Mouse (Mus musculus) left cerebral cortex, adult 11 months (tissue): Measurements from ENCODE around the gene Pou3f1.

ENCODE experiments used
- DNase-seq: peaks from one replicate; pipeline ENCODE4 v3.0.0; 2022; ENCODE audit warnings: low spot score

The Pou3f1 gene

DNA sequence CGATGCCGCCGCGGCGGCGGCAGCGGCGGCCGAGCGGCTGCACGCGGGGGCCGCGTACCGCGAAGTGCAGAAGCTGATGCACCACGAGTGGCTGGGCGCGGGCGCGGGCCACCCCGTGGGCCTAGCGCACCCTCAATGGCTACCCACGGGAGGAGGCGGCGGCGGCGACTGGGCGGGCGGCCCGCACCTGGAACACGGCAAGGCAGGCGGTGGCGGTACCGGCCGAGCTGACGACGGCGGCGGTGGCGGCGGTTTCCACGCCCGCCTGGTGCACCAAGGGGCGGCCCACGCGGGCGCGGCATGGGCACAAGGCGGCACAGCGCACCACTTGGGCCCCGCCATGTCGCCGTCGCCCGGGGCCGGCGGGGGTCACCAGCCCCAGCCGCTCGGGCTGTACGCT is 1.2 kb downstream of the Pou3f1 start:
- no peak for DNase-seq

DNA sequence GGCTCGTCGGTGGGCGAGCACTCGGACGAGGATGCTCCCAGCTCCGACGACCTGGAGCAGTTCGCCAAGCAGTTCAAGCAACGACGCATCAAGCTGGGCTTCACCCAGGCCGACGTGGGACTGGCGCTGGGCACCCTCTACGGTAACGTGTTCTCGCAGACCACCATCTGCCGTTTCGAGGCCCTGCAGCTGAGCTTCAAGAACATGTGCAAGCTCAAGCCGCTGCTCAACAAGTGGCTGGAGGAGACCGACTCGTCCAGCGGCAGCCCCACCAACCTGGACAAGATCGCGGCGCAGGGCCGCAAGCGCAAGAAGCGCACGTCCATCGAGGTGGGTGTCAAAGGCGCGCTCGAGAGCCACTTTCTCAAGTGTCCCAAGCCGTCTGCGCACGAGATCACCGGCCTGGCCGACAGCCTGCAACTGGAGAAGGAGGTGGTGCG is 1.8 kb downstream of the Pou3f1 start:
- no peak for DNase-seq

DNA sequence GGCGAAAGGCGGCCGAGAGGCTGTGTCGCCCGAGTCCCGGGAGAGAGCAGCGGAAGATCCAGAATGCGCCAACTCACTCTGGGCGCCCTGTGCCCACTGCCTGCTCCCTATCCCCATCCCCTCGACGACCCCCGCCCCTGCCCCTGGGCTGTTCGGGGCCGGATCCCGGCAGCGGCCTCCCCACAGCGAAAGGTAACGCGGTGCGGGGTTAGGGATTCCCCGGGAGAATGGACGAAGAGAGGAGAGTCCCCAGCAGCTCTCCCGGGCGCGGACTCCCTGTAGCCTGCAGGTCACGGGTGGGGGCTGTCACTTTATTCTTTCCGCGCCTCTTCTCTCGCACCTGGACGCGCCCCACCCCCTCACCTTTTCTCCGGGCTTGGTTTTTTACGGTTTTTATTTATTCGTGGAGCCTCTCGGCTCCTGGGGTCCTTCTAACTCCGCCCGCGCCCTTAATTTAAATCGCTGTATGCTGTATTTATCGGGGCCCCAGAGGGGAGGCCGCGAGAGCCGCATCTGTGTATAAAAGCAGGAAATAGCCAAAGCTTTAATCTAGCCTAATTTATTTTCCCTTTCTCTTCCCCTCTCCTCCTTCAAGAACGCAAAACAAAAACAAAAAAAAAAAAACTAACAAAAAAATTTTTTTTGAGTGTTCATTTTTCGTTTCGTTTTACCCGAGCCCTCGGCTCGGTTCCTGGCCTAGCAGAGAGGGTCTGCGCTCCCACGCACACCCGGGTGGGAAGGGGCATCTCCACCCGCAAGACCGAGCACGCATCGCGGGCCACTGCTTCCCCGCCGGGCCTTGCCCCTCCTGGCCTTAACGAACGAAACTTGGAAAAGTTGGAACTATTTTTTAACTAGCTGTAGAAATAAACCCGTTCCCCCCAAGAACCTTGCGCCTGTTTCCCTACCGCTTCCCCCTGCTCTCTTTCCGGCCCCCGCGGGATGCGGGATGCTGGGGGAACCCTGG is 2.9 kb downstream of the Pou3f1 start:
- no peak for DNase-seq

DNA sequence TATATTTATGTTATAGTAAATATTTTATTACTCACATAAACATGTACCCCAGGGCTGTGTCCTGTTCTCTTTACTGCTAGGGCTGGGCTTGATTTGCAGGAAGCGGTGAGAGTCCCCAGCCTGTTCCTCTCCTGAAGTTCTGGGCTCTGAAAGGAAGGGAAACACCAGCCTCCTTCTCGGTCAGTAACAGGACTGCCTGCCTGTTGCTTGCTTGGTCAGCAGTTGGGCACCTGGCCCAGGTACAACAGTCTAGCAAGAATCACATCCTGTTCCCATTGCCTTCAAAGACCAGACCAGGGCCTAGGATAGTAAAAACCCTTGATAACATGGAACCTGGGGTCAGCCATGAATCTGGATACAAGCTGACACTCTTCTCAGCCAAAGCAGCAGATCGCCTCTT is 4.0 kb downstream of the Pou3f1 start:
- no peak for DNase-seq

DNA sequence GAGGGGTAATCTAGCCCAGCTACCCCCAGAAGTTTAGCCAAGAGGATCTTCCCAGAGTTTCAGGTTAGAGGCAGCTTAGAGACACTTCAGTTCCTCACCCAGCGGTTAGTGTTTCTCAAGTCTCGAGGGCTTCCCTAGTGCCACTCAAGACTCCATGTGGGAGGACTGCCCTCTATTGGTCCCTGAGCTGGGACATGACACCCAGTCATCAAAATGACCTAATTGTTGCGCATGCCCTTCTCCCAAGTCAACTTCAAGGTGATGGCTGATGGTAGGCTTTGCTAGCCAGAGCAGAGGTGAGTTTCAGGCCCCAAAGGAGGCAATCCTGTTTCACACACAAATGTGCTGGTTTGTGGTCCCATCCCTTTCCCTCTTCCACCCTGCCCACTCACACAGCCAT is 6.4 kb downstream of the Pou3f1 start:
- no peak for DNase-seq

DNA sequence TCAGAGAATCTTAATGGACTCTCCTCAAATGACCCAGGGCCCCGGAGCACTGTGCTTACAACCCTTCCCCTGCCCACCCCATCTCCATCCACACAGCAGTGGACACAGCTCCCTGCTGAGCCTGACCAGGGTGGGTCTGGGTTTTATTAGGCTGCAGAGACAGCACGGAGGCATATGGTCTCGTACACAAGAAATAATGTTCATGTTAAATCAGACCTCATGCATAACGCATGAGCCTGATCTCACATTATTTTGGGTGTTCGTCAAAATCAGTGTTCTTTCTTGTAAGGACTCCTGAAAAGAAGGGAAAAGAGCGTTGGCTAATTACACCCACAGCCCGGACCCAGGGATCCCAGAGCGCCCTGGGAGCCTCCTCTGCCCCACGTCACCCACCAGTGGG is 7.6 kb downstream of the Pou3f1 start:
- no peak for DNase-seq

DNA sequence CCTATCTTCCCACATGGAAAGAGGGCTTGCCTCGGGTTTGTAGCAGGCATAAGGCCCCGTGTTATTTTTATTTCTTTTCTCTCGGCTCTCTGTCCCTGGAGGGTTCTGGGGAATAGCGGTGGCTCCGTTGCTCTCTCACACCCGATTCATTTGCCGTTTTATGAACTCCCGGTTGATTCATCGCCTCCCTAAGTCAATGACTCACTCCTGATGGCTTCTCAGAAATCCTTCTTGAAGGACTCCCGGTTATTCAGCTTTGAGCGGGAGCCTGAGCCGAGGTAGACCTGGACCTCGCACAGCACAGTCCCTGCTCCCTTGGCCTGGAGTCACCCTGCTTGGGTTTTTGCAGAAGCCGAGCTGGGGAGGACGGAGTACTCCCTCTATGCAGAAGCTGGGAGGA is 8.0 kb downstream of the Pou3f1 start:
- no peak for DNase-seq

DNA sequence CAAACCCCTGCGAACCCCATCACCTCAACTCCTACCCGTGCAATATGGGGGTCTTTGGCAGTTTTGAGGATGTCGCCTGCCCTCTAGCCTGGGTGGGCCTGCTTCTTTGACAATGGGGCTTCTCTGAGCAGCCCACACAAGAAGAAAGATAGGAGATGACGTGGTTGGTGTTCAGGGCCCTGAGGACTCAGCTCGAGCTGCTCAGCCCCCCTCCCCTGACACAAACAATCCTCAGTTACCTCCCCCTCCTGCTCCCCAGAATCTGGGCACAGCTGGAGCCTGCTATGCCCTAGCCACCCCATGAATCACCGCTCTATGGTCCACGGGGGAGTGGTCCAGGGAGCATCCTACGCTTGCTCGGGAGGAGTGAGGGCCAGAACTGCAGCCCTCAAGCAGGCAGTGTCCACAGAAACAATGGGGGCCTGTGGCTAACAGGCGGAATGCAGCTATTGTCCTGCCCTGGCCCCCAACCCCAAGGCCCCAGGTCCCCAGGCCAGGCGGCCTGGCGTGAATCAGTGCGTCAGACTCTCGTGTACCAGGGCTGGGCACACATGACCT is 10.9 kb downstream of the Pou3f1 start:
- DNase-seq: no peak

DNA sequence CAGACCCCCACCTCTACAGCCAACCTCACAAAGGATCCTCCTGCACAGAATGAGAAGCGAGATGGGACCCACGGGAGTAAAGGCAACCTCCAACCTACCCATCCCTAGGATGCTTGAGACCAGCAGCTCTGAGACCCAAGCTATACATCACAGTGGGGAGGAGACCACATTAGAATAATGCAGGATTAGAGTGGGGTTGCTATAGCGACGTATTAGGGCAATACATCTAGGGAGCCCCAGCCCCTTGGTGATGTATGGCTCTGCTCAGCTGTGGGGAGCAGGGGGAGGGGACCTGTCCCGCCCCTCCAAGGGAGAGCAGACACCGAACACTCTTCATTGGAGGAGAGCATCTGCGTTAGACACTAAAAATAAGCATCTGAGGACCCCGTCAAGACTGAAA is 11.5 kb downstream of the Pou3f1 start:
- DNase-seq: no peak

DNA sequence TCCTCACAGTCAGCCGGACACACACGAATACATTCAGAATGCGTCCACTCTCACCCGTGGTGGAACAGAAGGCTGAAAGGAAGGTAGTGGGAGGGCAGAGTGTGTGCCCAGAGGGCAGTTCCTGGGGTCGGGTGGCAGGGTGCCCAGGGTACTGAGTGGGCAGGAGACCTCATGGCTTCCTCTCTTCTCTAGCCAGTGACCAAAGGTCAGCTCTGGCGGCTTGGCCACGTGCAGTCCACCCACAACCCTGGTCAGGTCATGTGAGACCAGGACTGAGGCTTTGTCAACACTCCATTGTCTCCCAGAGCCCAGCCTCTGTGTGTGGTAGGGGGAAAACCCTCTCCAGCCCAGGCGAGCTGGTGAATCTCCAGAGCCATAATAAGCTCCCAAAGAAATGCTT is 13.6 kb downstream of the Pou3f1 start:
- no peak for DNase-seq

DNA sequence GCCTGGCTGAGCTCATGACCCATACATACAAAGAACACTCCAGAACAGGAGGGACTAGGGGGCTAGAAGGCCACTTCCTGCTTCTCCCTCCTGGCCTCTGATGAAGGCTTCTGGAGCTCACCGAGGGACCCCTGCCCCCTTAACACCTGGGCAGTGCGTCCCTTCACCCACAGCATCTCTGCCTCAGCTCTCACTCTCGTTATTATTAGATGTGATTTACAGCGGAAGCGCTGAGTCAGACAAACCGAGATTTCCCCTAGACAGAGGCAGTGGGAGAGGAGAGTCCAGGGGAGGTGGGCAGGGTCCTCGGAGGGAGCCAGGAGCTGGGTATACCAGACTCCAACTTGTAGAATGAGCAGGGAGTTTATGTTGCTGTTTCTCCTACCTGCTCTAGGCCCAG is 15.0 kb downstream of the Pou3f1 start:
- no peak for DNase-seq

DNA sequence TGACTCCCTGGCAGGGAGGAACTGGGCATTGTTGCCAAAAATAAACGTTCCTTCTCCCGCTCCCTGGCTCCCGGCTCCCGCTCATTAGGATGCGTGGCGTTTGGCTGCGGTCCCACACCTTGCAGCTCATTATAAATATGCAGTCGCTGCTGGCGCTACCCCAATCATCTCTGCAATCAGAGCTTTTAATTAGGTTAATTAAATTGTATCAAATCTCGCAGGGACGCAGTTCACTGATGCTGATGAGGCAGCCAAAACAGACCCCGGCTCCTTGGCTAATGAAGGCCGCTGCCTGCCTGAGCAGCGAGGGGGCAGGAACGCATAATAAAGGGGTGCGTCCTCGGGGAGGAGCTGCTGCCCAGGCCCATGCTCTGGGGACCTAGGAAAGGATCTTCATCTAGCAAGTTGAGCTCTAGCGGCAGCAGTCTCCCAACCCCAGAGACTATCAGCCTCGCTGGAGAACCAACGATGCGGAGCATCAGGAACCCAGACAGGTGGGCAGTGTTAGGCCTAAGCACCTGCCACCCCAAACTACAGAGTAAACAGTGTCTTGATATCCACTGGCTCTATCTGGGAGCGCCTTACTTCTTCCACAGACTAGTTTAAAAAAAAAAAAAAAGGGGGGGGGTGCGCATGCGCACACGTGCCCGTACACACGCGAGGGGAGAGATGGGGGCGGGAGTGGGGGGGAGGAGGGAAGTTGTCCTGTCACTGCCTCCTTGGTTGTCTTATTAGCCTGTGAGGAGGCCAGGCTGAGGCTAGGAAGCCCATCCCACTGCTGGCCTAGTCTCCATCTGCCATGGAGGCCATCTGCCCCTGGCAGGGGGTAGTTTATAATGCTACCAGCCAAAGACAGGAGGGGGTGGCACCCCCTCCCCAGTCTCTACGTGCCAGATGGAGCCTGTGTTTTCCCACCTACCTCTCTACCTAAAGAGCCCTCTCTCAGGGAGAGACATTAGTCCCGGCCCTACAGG is 16.0 kb downstream of the Pou3f1 start:
- DNase-seq: no peak

DNA sequence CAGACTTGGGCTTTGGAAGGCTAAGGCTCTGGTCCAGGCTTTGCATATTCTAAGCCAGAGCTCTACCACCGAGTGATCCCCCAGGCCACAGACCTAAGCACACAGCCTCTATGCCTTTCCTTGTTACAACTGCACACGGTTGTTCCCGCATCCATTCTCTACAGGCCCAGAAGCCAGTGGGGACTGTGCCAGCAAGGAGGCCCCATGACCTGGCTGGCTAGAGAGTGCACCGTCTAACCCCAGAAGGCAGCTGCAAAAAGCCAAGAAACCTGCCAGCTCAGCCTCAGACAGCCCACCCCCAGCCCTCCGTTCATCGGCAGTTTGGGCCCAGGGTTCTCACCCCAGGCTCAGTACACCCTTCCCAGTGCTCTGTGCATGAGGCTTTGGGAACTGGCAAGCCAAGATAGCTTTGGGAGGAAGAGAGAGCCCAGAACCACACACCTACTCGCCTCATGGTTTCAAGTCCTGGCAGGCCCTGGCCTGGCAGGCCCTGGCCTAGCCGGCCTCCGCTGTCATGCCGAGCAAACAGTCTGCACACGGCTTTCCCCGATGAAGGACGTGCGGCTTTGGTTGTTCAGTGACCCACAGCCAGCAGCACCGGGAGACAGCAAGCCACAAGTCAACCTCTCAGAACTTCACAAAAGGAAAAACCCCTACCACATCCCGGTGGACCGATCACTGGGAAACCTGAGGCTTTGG is 17.9 kb downstream of the Pou3f1 start:
- no peak for DNase-seq

DNA sequence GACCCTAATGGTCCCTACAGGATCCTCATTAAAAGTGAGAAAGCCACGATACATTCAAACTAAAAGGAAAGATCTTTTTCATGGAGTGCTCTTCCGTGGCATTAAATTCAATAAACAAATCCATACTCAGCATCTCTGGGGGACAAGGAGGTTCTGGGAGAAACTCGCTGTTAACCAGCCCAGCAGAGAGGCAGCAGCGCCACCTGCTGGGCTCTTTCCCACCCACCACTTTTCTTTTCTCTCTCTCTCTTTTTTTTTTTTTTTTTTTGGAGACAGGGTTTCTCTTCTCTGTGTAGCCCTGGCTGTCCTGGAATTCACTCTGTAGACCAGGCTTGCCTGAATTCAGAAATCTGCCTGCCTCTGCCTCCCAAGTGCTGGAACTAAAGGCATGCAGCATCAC is 18.4 kb downstream of the Pou3f1 start:
- peak; percentile 57 for DNase-seq

DNA sequence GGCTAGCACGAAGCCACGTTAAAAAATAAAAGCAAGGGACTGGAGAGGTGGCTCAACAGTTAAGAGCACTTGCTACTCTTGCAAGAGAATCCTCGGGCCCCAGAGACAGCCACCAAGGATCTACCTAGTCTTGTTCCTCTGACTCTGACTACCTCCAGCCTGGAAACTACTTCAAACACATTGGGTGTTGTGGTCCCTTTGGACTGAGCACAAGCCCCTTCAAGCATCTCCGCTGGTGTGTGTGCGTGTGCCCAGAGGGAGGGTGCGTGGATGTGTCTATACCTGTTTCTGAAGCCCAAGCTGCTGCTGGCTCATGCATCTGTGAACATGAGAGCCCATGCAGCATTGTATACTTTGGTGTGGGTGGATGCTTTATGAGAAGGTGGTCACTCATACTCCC is 19.4 kb downstream of the Pou3f1 start:
- DNase-seq: no peak

DNA sequence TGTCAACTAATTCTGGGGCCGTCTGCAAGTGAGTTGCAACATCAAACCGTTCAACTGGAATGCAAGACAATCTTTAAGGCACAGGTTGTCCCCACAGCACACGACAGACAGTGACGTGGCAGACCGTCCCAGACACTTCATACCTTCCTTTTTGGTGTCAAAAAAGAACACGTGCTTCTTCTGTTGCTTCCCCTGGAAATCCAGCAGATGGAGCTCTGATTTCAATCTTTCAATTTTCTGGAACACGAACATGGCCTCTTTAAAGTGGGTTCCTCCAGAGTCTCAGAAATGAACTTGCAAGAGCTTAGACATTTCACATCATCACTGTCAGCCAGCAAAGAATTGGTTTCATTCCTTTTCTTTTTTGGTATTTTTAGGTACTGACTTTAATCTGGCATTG is 25.7 kb downstream of the Pou3f1 start:
- no peak for DNase-seq

DNA sequence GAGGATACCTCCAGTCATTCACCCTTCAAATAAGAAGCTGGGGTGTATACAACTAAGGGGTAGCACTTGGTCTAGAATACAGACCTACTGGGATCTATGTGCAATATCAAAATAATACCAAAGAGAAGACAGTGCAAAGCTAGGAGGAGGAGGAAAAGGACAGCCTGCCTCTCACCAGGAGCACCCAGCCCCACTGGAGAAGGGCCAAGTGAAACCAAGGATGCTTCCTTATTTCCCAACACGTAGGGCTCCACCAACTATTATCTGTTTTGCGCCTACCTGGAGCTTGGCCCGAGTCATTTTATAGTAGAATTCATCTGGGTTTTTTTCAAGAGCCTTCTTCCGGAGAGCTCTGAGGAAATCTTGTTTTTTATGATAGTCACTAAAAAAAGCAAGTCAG is 26.9 kb downstream of the Pou3f1 start:
- DNase-seq: no peak

DNA sequence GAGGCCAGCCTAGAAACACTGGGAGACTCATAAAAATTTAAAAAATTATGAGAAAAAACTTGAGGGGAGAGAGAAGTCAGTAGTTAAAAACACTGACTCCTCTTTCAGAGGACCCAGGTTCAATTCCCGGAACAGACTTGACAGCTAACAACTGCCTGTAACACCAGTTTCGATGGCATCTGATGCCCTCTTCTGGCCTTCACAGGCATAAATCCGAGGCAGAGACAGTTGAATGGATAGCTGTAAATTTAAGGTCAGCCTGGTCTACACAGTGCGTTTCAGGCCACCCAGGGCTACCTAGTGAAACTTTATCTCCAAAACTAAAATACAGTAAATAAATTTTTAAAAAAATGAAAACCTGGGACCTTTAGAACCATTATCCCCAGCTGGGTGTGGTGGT is 28.4 kb downstream of the Pou3f1 start:
- no peak for DNase-seq

DNA sequence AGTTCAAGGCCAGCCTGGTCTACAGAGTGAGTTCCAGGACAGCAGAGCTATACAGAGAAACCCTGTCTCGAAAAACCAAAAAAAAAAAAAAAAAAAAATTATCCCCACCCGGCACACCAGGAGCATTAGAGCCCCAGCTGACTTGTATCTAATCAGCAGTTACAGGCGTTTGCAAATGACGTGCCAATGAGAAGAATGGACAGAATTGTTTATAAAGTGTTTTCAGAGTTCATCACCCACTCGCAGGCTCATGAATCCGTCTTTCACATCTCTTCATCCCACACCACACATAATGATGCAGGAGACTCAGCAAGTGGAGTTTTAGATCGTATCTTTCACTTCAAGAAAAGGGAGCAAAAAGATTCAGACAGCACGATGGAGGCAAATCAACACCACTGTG is 28.8 kb downstream of the Pou3f1 start:
- DNase-seq: no peak

DNA sequence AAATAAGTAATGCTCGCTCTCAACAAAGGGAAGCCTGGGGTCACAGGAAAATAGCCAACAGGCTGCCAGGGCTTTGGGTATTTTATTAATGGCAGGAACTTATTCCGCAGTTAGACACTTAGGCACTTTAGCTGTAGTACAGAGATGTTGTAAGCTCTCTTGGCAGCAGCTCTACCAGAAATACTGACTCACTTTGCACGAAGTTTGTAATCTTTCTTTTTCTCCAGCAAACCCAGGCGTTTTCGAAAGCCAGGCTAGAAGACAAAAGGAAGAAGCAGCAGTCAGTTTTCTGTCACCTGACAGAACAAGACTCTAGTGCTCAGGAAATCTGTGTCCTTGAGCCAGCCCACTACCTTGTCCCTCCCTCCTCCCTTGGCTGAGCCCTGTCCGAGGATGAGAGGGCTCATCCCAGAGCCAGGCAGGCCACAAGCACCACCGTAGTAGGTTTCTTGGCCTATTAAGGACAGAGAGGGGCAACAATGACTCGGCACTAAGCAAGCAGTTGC is 29.3 kb downstream of the Pou3f1 start:
- no peak for DNase-seq

DNA sequence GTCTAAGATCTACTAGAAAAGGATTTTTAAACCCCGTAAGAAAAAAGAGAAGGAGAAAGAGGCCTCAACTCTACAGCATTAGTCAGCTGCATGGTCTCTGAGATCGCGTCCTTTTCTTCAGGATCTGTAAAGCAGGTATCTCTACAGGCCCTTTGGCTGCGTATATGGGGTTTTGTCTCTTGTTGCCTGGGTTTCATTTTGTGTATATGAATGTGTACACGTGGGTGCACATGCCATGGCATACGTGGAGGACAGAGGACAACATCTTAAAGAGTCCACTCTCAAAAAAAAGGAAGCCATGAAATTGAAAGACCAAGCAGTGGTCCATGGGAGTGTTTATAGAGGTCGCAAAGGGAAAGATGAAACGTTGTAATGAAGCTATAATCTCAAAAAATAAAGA is 34.8 kb downstream of the Pou3f1 start:
- no peak for DNase-seq

DNA sequence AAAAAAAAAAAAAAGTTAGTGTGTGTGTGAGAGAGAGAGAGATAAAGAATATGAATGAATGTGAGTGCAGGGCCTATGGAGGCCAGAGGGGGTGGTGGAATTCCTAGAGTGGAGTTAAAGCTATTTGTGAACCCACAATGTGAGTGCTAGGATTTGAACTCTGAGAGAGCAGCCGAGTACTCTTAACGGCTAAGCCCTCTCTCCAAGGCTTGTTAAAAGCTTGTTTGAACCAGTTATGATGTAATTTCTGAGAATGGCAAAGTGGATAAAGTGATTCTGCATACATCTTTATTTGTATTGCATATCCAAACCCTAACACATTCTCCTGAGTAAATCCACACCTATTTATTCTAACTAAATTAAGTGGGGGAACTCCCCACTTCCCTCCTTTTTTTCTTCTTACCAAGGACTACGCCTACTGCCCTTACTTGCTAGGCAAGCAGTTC is 35.8 kb downstream of the Pou3f1 start:
- DNase-seq: no peak
